Mouse (Mus musculus) forebrain, embryonic 11.5 days (tissue): ENCODE data around the gene Gm21973. TPM values are rescaled to one million over a fixed set of nuclear protein-coding genes. Genes with fewer than 3 reads are reported as not detected.

Experiments used
- ATAC-seq: fragments of 200-750 bp; cut with Nextera tagmentation; replicated peaks from 2 replicates; pipeline ENCODE4 v1.8.0; 2017; ENCODE audit warnings: moderate TSS enrichment; ENCODE audit not compliant: low FRiP score
- DNase-seq: peaks from one replicate; pipeline ENCODE4 v3.0.0-alpha.2; 2017; ENCODE audit warnings: low spot score
- H3K27ac ChIP-seq: fragments of 300-500 bp; sonication (generic); 2 replicates; pipeline ENCODE4 v1.5.1; 2014; ENCODE audit warnings: low read depth, low read length
- H3K27me3 ChIP-seq: fragments of 300-500 bp; sonication (generic); 2 replicates; pipeline ENCODE4 v1.6.1; 2014; ENCODE audit warnings: mild to moderate bottlenecking, low read length, mixed read lengths; ENCODE audit not compliant: control insufficient read depth, insufficient read depth
- H3K36me3 ChIP-seq: fragments of 300-500 bp; sonication (generic); 2 replicates; pipeline ENCODE4 v1.6.1; 2014; ENCODE audit warnings: mild to moderate bottlenecking, low read length, moderate library complexity, mixed read lengths; ENCODE audit not compliant: control insufficient read depth, insufficient read depth
- H3K4me1 ChIP-seq: fragments of 300-500 bp; sonication (generic); replicated peaks from 2 replicates; pipeline ENCODE4 v1.6.1; 2014; ENCODE audit warnings: low read length, mixed read lengths; ENCODE audit not compliant: control insufficient read depth, insufficient read depth
- H3K4me2 ChIP-seq: fragments of 300-500 bp; sonication (generic); 2 replicates; pipeline ENCODE4 v1.6.1; 2014; ENCODE audit warnings: low read depth, mild to moderate bottlenecking, low read length, moderate library complexity, mixed read lengths; ENCODE audit not compliant: severe bottlenecking
- H3K4me3 ChIP-seq: fragments of 300-500 bp; sonication (generic); 2 replicates; pipeline ENCODE4 v1.5.1; 2014; ENCODE audit warnings: low read depth, low read length
- H3K9ac ChIP-seq: fragments of 300-500 bp; sonication (generic); 2 replicates; pipeline ENCODE4 v1.6.1; 2014; ENCODE audit warnings: low read length
- H3K9me3 ChIP-seq: fragments of 300-500 bp; sonication (generic); 2 replicates; pipeline ENCODE4 v1.6.1; 2016; ENCODE audit warnings: low read length, mixed read lengths; ENCODE audit not compliant: control insufficient read depth
- WGBS: fragments of 180-500 bp; shearing (Covaris S2); extraction: QIAGEN DNeasy Blood & Tissue Kit; methylation state at CpG from one replicate; pipeline ENCODE4 v1.1.7; 2014; 5-methylcytosine and 5-hydroxymethylcytosine counted together
- polyA plus RNA-seq: library from polyadenylated mRNA; unstranded; fragments of >200 nt; fragmentation: Nextera tagmentation; extraction: Ambion mirVana; gene quantifications from 2 replicates; pipeline ENCODE4 v1.2.1, GENCODE M21; 2014

Gene Gm21973
- polyA plus RNA-seq, 1 experiment from 2014 or later, result not detected

DNA sequence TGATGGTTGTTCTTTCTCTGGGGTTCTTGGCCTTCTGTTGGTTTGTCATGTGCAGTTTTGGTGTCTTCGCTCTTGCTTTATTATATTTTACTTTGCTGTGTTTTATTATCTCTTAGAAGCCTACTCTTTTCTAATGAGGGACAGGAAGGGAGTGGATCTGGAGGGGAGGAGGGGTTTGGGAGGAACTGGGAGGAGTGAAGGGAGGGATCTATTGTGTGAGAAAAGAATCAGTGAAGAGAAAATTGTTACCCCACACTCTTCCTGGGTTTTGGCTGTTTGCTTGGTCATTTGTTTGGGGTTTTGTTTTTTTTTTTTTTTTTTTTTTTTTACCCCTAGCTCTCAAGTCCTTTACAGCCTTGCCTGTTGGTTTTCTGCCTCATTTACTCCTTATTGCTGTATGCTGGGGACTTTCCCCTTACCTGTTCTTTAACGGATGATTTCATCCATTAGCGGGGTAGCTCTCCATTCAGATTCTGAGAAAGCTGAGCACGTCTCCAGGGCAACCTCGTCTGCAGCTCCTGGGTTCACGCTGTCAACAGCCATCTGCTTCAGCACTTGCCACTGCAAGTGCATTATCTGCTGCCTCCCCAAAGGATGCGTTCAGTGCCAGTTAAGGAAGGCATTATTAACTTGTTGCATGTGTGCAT is 96.1 kb downstream of the Gm21973 start:
- Histone ChIP-seq H3K4me3 (no peak overlapping the region), H3K9me3 (no peaks in the 10 kb centered on the region), H3K27ac (peak overlapping the region; percentile 41; the same call in 1 of the 2 replicates), H3K4me1 (peaks cover 7% of the 10 kb centered on the region), H3K27me3 (no peaks in the 10 kb centered on the region), H3K4me2 (no peak overlapping the region), H3K9ac (no peak overlapping the region), H3K36me3 (no peaks in the 10 kb centered on the region)
- DNase-seq (peak; percentile 73), ATAC-seq (peak; percentile 89)
- 14% methylated on average over 7 of the region's 7 CpGs for WGBS

DNA sequence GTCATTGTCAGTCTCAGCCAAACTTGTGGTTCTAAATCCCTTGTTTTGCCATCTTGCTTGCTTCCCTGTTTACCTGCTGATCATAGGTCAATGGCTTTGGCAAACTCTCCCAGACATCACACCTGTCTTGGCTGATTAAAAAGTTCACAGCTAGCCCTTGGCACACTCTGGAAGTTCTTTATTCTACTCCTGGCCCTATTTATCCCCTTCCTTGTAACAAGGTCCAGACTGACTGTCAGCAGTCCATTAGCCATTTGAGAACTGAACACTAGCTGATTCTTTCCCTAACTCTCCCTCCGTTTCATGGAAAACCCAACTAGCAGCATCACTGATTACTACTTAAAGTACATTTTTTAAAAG is 96.6 kb downstream of the Gm21973 start:
- ATAC-seq (peak; percentile 61), DNase-seq (no peak)
- H3K27me3 ChIP-seq, result no peaks in the 10 kb centered on the region
- WGBS, result 29% methylated on average over 1 of the region's 1 CpGs
- H3K4me3 ChIP-seq, result no peak overlapping the region
- H3K36me3 ChIP-seq, result no peaks in the 10 kb centered on the region
- no peaks in the 10 kb centered on the region for H3K9me3 ChIP-seq
- H3K9ac ChIP-seq, result no peak overlapping the region
- no peak overlapping the region for H3K4me2 ChIP-seq
- H3K4me1 ChIP-seq, result peaks cover 7% of the 10 kb centered on the region
- H3K27ac ChIP-seq, result no peak overlapping the region

Other genes with a start within 250 kb of the Gm21973 start
- gene Prlr, start 148.1 kb upstream of the Gm21973 start, polyA plus RNA-seq, result 0.24 and 0.43 TPM in 2 replicates
- not detected in 2 replicates for gene Agxt2, start 33.2 kb downstream of the Gm21973 start, polyA plus RNA-seq
- 17.3 and 18.3 TPM in 2 replicates for gene Dnajc21, start 145.1 kb downstream of the Gm21973 start, polyA plus RNA-seq
- gene Brix1, start 160.6 kb downstream of the Gm21973 start, polyA plus RNA-seq, result 112 and 146 TPM in 2 replicates
- 35.1 and 37.4 TPM in 2 replicates for gene Rad1, start 160.6 kb downstream of the Gm21973 start, polyA plus RNA-seq
- not detected in 2 replicates for gene Ttc23l, start 233.3 kb downstream of the Gm21973 start, polyA plus RNA-seq